Mouse (Mus musculus) retina, postnatal 1 day (tissue): Measurements from ENCODE around the gene Ddx20.

ENCODE experiments used
- DNase-seq: peaks from one replicate; pipeline ENCODE4 v3.0.0-alpha.2; 2012

Ddx20 gene

GRCm38 (mm10) chr3:105665105-105665765 lies 22.1 kb downstream of the Ddx20 start:
- no peak for DNase-seq

- DNase-seq, result no peak
Measured at GRCm38 (mm10) chr3:105663043-105663442, 24.3 kb downstream of the Ddx20 start.

DNA sequence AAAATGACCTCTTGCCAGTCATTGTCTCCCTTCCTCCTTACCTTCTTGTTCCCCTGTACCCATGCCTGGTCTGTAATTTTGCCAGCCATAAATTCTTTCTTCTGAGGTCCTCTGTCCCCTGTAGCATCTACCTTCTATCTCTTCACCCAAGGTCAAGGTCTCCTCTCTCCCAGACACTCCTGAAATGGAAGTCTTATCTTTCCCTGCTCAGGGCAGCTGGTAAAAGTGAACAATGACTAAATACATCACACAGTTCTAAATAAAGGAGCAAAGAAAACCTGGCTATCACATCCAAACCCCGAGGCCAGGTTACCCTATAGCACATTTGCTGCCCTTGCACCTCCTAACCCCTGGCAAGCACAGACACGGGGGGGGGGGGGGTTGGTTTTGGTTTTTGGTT lies 26.8 kb downstream of the Ddx20 start:
- DNase-seq, result no peak

DNA sequence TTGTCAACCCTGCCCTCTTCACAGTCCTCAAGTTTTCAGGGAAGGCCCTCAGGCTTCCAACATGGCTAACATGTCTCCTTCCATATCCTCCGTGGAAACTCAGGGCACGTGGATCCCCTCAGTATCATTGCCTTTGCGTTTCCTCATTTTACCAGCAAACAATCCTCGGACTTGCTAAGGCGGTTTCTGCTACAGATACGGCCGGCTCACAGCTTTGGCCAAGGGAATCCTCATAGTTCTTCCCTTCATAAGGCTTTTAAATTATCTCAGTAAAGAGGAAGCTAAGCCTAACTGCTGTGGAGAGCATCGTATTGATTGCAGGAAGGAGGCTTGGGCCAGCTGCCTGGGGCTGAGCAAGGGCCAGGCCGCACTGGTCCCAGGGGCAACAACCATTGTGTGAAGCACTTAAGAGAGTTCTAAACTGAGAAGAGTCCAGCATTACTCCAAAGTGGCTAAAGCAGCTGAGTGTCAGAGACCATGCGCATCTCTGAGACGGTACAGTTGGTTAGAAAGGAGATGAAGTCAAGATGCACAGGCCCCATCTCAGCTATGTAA lies 32.3 kb downstream of the Ddx20 start:
- no peak for DNase-seq

- no peak for DNase-seq
Measured at GRCm38 (mm10) chr3:105653544-105654380, 33.6 kb downstream of the Ddx20 start.

DNA sequence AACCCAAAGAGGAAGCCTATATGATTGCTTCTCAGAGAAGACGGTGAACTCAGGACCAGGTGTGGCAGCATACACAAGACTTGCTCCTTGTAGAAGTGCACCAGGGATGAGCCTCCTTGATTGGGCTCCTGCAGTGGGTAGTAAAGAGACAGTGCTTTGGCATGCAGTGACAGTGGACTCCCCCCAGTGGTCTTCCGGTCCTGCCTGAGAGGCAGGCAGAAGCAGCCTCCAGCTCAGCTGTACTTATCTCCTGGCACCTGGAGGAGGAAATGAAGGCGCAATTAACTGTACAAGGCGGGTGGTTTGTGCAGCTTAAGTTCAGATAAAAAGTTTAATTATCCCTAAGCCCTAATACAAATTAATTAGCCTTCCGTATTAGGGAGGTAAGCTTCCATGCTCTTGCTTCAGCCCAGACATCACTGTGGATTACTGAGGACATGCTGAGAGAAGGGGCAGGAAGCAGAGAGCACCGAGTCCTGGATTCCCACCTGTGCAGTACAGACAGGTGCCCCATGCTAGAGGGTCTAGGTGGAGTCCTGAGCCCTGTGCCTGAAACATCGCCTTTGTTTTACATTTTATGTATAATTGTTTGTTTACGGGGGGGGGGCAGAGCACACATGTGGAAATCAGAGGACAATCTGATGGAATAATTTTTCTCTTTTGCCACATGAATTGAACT lies 38.3 kb downstream of the Ddx20 start:
- peak; percentile 76 for DNase-seq

DNA sequence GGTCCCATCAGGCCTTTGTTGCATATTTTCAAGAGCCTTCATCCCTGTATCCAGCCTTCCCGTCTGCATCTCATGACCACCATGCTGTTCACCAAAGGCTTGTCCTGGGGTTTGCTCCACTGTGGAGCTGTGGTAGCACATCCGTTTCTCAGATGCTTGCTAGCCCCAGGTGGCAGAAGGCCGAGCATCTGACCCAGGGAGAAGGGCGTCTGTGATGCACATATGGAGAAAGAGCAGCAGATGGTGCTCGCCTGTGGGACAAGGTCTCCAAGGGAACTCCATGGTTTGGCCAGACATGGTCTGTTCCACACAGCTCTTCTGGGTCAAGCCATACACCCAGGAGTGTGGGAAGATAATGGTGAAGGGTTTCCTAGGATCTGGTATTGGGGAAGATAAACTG lies 43.8 kb downstream of the Ddx20 start:
- DNase-seq, result no peak

GRCm38 (mm10) chr3:105642186-105642585 lies 45.2 kb downstream of the Ddx20 start:
- DNase-seq, result peak; percentile 27

- no peak for DNase-seq
Measured at GRCm38 (mm10) chr3:105633021-105633420, 54.4 kb downstream of the Ddx20 start.

GRCm38 (mm10) chr3:105632296-105632695 lies 55.1 kb downstream of the Ddx20 start:
- DNase-seq, result peak; percentile 22
